Mouse (Mus musculus) cerebellum, adult 2 months (tissue): ENCODE measurements around the gene Slc39a11.

Experiments
- CTCF ChIP-seq: fragments of 200-500 bp; IDR thresholded peaks from 2 replicates; pipeline ENCODE4 v1.5.1; 2011; ENCODE audit warnings: low read depth, mild to moderate bottlenecking, control low read depth, low read length, moderate library complexity, borderline replicate concordance; ENCODE audit not compliant: insufficient read depth
- POLR2A ChIP-seq: fragments of 200-500 bp; IDR thresholded peaks from 2 replicates; pipeline ENCODE4 v1.6.1; 2011; ENCODE audit warnings: low read length, control low read depth, borderline replicate concordance; ENCODE audit not compliant: insufficient read depth

DNA sequence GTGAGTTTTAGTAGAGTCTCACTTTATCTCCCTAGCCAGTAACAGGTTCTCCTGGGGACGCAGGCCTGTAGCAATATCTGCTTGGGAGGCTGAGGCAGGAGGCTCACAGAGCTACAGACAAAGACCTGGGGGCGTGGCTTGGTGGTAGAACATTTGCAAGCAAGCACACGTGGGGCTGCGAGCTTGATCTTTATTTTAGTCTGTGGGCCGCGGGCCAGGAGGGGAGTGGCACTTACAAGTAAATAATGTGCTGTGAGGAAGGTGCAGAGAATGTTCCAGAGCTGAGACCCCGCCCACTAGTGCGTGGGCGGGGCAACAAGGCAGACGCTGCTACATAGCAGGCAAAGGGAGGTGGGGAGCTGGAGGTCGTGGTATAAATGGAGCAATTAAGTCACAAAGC is 250.3 kb downstream of the Slc39a11 start:
- TF ChIP-seq CTCF (no peak), POLR2A (no peak)
